Mouse (Mus musculus) limb, embryonic 14.5 days (tissue): ENCODE data around the gene Ccdc17. TPM values are rescaled to one million over a fixed set of nuclear protein-coding genes. Genes with fewer than 3 reads are reported as not detected.
A peak's percentile ranks its signal among the peaks of the same experiment; 100 is the strongest.

Experiments
- ATAC-seq: fragments of 200-750 bp; cut with Nextera tagmentation; 2 replicates; pipeline ENCODE4 v1.8.0; 2017; ENCODE audit warnings: low read depth, moderate number of reproducible peaks, moderate TSS enrichment; ENCODE audit not compliant: low FRiP score
- DNase-seq: peaks from one replicate; pipeline ENCODE4 v3.0.0-alpha.2; 2015; ENCODE audit warnings: low spot score
- H3K27ac ChIP-seq: fragments of 300-500 bp; sonication (generic); replicated peaks from 2 replicates; pipeline ENCODE4 v1.5.1; 2014; ENCODE audit warnings: low read depth, mild to moderate bottlenecking, low read length, moderate library complexity, mixed read lengths
- H3K27me3 ChIP-seq: fragments of 300-500 bp; sonication (generic); 2 replicates; pipeline ENCODE4 v1.6.1; 2014; ENCODE audit warnings: low read length, mixed read lengths; ENCODE audit not compliant: control insufficient read depth, insufficient read depth
- H3K36me3 ChIP-seq: fragments of 300-500 bp; sonication (generic); 2 replicates; pipeline ENCODE4 v1.6.1; 2014; ENCODE audit warnings: mild to moderate bottlenecking, low read length, moderate library complexity, mixed read lengths; ENCODE audit not compliant: control insufficient read depth, insufficient read depth
- H3K4me1 ChIP-seq: fragments of 300-500 bp; sonication (generic); 2 replicates; pipeline ENCODE4 v1.6.1; 2014; ENCODE audit warnings: antibody characterized with exemption, low read length, mixed read lengths; ENCODE audit not compliant: control insufficient read depth, insufficient read depth
- H3K4me2 ChIP-seq: fragments of 300-500 bp; sonication (generic); replicated peaks from 2 replicates; pipeline ENCODE4 v1.6.1; 2014; ENCODE audit warnings: low read depth, mild to moderate bottlenecking, low read length, moderate library complexity; ENCODE audit not compliant: severe bottlenecking
- H3K4me3 ChIP-seq: fragments of 300-500 bp; sonication (generic); replicated peaks from 2 replicates; pipeline ENCODE4 v1.5.1; 2014; ENCODE audit warnings: low read length
- H3K9ac ChIP-seq: fragments of 300-500 bp; sonication (generic); 2 replicates; pipeline ENCODE4 v1.6.1; 2014; ENCODE audit warnings: mild to moderate bottlenecking, low read depth, low read length, moderate library complexity; ENCODE audit not compliant: severe bottlenecking
- H3K9me3 ChIP-seq: fragments of 300-500 bp; sonication (generic); 2 replicates; pipeline ENCODE4 v1.6.1; 2016; ENCODE audit warnings: low read length; ENCODE audit not compliant: control insufficient read depth
- POLR2A ChIP-seq: fragments of 200-500 bp; IDR thresholded peaks from 2 replicates; pipeline ENCODE4 v1.8.0; 2012; ENCODE audit warnings: inconsistent platforms, mild to moderate bottlenecking, moderate library complexity, borderline replicate concordance; ENCODE audit not compliant: insufficient read depth, insufficient read length; ENCODE audit errors: extremely low read depth
- WGBS: fragments of 180-500 bp; shearing (Covaris S2); extraction: QIAGEN DNeasy Blood & Tissue Kit; methylation state at CpG from one replicate; pipeline ENCODE4 v1.1.7; 2014; 5-methylcytosine and 5-hydroxymethylcytosine counted together
- polyA plus RNA-seq, 2 experiments: library from polyadenylated mRNA; depleted of rRNA in 1 of 2; stranded (reverse) in 1 of 2; unstranded in 1 of 2; fragments of >200 nt; fragmentation: Nextera tagmentation in 1 of 2; extraction: Ambion mirVana in 1 of 2; gene quantifications; 2 replicates each; pipeline versions ENCODE4 v1.2.1 to v1.2.3; 2012 to 2014

The Ccdc17 gene
- polyA plus RNA-seq, 2 experiments = 4.1 to 5.3 TPM

- Histone ChIP-seq H3K4me3 (peak within 1 kb of the TSS; percentile 93), H3K27ac (peak within 1 kb of the TSS; percentile 87), H3K36me3 (peaks cover 15% of the 10 kb centered on the region), H3K9ac (peak within 1 kb of the TSS; percentile 90), H3K27me3 (no peaks in the 10 kb centered on the region), H3K4me2 (peak within 1 kb of the TSS; percentile 80), H3K9me3 (no peaks in the 10 kb centered on the region), H3K4me1 (peaks cover 12% of the 10 kb centered on the region)
- ATAC-seq = peak; percentile 95
- peak; percentile 38; the same call in 1 of the 2 replicates for TF ChIP-seq POLR2A
- WGBS = 3% methylated on average over 46 of the region's 78 CpGs
- DNase-seq = peak; percentile 95
Measured at GRCm38 (mm10) chr4:116557306-116558121, 38.9 kb upstream of the Ccdc17 start, which contains the start of gene Gpbp1l1. Gene Gpbp1l1, plus strand, starts transcription at chr4:116557658.

- Histone ChIP-seq H3K27ac (peak overlapping the region; percentile 87; the same call in 1 of the 2 replicates), H3K9ac (peak overlapping the region; percentile 90), H3K4me2 (peak overlapping the region; percentile 80), H3K36me3 (peaks cover 11% of the 10 kb centered on the region), H3K4me1 (peaks cover 12% of the 10 kb centered on the region), H3K27me3 (no peaks in the 10 kb centered on the region), H3K4me3 (peak overlapping the region; percentile 93), H3K9me3 (no peaks in the 10 kb centered on the region)
- TF ChIP-seq POLR2A = no peak
- WGBS = 4% methylated on average over 15 of the region's 15 CpGs
- ATAC-seq (no peak), DNase-seq (peak; percentile 4)
Measured at GRCm38 (mm10) chr4:116558151-116558882, 38.1 kb upstream of the Ccdc17 start.

DNA sequence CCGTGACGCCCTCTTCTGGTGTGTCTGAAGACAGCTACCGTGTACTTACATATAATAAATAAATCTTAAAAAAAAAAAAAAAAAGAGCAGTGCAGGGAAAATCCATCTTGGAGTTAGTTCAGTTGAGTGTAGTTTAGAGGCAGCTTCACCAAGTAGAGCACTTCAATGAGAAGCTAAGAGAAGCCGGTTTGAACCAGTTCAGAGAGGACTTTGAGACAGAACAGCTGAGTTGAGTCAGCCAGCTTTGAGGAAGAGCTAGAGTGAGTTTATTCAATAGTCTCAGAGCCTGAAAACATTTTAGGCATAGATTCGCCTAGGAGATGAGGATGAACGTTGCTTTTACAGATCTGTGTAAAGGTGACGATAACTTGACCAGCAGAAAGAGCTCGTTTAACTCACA lies 661 bp upstream of the Ccdc17 start:
- Histone ChIP-seq H3K27me3 (no peaks in the 10 kb centered on the region), H3K9me3 (no peaks in the 10 kb centered on the region), H3K4me2 (no peak overlapping the region), H3K36me3 (peaks cover 41% of the 10 kb centered on the region), H3K4me1 (peaks cover 15% of the 10 kb centered on the region), H3K27ac (no peak overlapping the region), H3K4me3 (no peak overlapping the region), H3K9ac (no peak overlapping the region)
- DNase-seq (no peak), ATAC-seq (no peak)
- TF ChIP-seq POLR2A = no peak
- WGBS = 78% methylated on average over 8 of the region's 8 CpGs

DNA sequence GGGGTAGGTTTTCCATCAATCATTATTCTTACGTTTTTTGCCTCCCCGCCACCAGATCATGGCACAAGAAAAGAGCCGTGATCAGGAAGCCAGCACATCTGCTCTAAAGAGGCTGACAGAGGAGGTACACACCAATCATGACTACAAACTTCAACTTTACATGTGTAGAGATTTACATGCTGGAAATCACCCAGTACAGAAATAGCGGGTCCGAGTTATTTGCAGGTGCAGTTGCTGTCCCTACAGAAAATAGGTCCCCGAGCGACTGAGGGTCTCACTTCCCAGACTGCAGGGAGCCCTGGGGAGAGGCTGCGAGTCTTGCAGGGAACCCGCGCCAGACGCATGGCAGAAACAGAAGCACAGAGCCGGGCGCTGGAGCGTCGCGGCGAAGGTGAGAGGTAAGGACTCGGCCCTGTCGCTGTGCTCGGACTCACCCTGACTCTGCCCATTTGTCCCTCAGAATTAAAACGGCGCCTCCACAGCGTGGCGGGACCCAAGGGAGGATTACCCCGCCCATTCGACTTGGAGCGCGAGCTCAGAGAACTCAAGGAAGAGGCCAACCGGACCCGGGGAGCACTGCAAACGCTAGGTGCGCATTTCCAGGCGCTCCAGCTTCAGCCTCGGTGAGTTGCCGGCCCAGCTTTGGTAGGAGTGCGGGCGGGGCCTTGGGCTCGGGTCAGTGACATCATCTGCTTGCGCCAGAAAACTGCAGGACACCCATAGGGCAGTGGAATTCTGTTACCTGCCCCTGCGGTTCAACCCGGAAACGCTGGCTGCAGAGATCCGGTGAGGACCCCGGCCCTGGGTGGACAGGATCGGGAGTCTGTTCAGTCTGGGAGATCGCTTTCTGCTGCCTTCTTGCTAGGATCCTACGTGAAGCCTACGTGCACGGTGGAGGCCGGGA lies 776 bp downstream of the Ccdc17 start:
- WGBS = under 1% methylated on average over 48 of the region's 50 CpGs
- DNase-seq (peak; percentile 91), ATAC-seq (peak; percentile 94)
- peaks cover 41% of the 10 kb centered on the region for H3K36me3 ChIP-seq
- TF ChIP-seq POLR2A = 0 out of 2 replicates have a peak, but pooled peaks have one; percentile 4
- peaks cover 15% of the 10 kb centered on the region for H3K4me1 ChIP-seq
- H3K27me3 ChIP-seq = no peaks in the 10 kb centered on the region
- peak overlapping the region; percentile 63 for H3K9ac ChIP-seq
- peak overlapping the region; percentile 67 for H3K27ac ChIP-seq
- H3K9me3 ChIP-seq = no peaks in the 10 kb centered on the region
- H3K4me2 ChIP-seq = peak overlapping the region; percentile 74
- peak overlapping the region; percentile 56 for H3K4me3 ChIP-seq
